Mouse (Mus musculus): Measurements from ENCODE around the gene Hsd17b14.

Hsd17b14 gene

GRCm38 (mm10) chr7:45598960-45599879, 44.5 kb downstream of the Hsd17b14 start:
- DNase-seq (ENCODE audit: low spot score in 2 of 2) = no peak

GRCm38 (mm10) chr7:45605704-45606289, 51.1 kb downstream of the Hsd17b14 start:
- no peak for DNase-seq (ENCODE audit: low spot score in 2 of 2)

DNA sequence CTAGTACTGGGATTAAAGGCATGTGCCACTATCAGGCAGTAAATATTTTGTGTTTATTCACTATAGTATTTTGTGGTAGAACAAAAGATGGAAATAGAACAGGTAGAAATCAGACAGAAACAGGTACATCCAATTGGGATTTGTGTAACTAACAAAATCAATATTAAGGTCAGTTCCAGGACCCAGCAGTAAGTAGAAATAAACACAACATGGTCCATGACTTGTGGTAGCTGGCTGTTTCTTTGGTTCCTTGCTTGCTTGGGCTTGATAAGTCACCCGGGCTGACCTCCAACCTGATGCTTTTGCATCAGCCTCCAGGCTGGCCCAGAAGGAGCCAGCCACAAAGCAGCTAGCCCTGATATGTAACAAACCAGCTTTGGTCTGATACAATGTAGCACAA, 54.8 kb downstream of the Hsd17b14 start:
- DNase-seq (ENCODE audit: low spot score in 2 of 2) = no peak

GRCm38 (mm10) chr7:45616277-45616676, 61.6 kb downstream of the Hsd17b14 start:
- no peak for DNase-seq (ENCODE audit: low spot score in 2 of 2)

DNA sequence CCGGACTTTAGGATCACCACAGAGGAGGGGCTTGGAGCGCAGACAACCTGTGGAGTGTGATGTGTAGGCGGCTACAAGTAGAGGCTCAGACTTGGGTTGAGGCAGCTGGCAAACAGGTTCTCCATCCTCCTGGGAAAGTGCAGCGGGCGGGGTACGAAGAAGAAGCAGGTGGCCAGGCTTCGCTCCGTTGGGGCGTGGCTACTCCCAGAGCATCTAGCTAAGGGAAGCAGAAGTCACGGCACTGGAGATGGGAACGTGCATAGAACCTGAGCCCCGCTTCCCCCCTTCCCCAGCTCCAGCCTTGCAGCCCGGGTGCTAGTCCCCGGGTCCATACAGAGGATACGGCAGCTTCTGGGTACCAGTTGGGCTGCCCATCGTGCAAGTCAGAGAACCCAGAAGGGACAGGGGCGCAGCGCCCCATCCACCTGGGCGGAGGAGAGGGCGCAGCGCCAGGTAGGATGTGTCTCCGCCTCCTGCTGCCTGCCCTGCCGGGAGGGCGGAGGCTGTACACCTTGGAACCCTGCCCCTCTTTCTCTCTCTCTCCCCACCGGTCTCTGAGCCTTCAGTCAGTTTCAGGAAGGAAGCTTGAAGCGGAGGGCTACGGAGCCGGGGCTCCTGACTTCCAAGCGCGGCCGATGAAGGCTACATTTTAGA, 62.5 kb downstream of the Hsd17b14 start, which contains the start of gene Fut1:
TSS of gene Fut1 (plus strand) at position 248 of the 654 bp plus-strand sequence.
- no peak for DNase-seq (ENCODE audit: low spot score in 2 of 2)
